Mouse (Mus musculus) forebrain, embryonic 10.5 days (tissue): ENCODE results near the gene Chm. TPM values are rescaled to one million over a fixed set of nuclear protein-coding genes. Genes with fewer than 3 reads are reported as not detected.
"Not testable (repeated sequence)": the region's sequence is repeated elsewhere in the genome, so short reads cannot be mapped to it uniquely, and the experiment has no call there.

Experiments
- DNase-seq: peaks from one replicate; pipeline ENCODE4 v3.0.0-alpha.2; 2017; ENCODE audit warnings: low spot score; ENCODE audit errors: extremely low spot score
- H3K27ac ChIP-seq: fragments of 300-500 bp; sonication (generic); 2 replicates; pipeline ENCODE4 v1.5.1; 2016; ENCODE audit warnings: mild to moderate bottlenecking
- H3K27me3 ChIP-seq: fragments of 300-500 bp; sonication (generic); 2 replicates; pipeline ENCODE4 v1.6.1; 2016; ENCODE audit warnings: mild to moderate bottlenecking; ENCODE audit not compliant: poor library complexity, severe bottlenecking
- H3K36me3 ChIP-seq: fragments of 300-500 bp; sonication (generic); replicated peaks from 2 replicates; pipeline ENCODE4 v1.6.1; 2016; ENCODE audit warnings: mild to moderate bottlenecking, moderate library complexity
- H3K4me1 ChIP-seq: fragments of 300-500 bp; sonication (generic); 2 replicates; pipeline ENCODE4 v1.6.1; 2016
- H3K4me3 ChIP-seq: fragments of 300-500 bp; sonication (generic); 2 replicates; pipeline ENCODE4 v1.5.1; 2016; ENCODE audit warnings: mild to moderate bottlenecking, moderate library complexity
- H3K9me3 ChIP-seq: fragments of 300-500 bp; sonication (generic); 2 replicates; pipeline ENCODE4 v1.6.1; 2016; ENCODE audit warnings: mild to moderate bottlenecking, moderate library complexity
- WGBS: fragments of 180-500 bp; shearing (Covaris S2); methylation state at CpG from one replicate; pipeline ENCODE4 v1.1.7; 2016; 5-methylcytosine and 5-hydroxymethylcytosine counted together
- polyA plus RNA-seq: library from polyadenylated mRNA; unstranded; fragments of >200 nt; fragmentation: Nextera tagmentation; extraction: Ambion mirVana; gene quantifications from 2 replicates; pipeline ENCODE4 v1.2.1, GENCODE M21; 2016

Chm gene
- polyA plus RNA-seq, result 12.0 and 13.4 TPM in 2 replicates

DNA sequence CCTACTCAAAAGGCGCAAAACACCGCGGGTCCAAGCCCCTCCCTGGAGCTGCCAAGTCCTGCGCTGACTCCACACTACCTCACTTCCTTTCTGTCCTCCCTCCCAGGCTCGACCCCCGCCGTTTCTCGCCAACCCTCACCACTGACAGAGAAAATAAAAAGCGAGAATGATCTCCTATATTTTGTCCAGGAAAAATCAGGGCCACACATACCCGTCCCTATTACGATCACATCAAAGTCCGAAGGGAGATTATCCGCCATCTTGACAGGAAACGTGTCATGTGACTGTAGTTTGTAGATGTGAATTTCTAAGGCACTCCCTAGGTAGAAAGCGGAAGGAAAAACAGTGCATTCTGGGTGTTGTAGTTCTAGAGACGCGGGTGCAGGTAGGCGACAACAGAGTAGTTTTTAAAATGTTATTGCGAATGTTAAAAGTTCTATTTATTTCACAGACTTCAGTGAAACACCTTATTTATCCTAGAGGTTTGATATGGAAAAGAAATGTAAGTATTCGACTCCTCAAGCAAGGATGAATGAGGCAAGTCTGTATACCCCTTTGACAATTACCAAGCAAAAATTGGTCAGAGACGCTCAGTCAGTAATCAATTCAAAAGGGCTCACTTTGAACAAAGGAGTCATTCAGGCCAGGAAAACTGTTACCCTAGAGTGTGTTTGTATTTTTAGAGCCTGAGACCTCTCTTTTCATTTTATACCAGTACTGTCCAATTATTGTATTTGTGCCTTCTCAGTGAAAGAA, at the start of gene Chm:
Chm (minus strand) TSS at position 288 of the 756 bp plus-strand sequence.
- Histone ChIP-seq H3K4me1 (no peaks in the 10 kb centered on the region), H3K27ac (peak within 1 kb of the TSS; percentile 87), H3K27me3 (no peaks in the 10 kb centered on the region), H3K4me3 (peak within 1 kb of the TSS; percentile 59), H3K36me3 (no peaks in the 10 kb centered on the region), H3K9me3 (no peaks in the 10 kb centered on the region)
- 13% methylated on average over 21 of the region's 21 CpGs for WGBS
- DNase-seq, result peak; percentile 44

DNA sequence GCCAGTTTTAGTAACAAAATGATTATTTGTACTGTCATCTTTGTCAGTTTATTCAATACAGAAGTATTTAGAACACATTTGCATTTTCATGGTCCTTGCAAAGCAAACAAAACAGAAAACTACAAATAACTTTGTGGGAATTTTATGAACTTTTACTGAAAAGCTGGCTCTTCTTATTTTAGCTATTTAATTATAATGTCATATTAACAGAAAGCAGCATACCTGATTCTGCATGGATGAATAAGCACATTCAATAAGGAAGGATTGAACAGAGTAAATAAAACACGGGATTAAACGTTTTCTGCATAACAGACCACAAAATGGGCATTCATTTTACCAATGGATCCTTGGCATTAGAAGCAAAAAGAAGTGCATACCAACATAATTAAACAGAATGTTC, 8.6 kb upstream of the Chm start:
- Histone ChIP-seq H3K9me3 (no peaks in the 10 kb centered on the region), H3K36me3 (no peaks in the 10 kb centered on the region), H3K4me3 (no peak overlapping the region), H3K27me3 (no peaks in the 10 kb centered on the region), H3K27ac (no peak overlapping the region), H3K4me1 (no peaks in the 10 kb centered on the region)
- WGBS, result 24% methylated on average over 2 of the region's 2 CpGs
- DNase-seq, result no peak

DNA sequence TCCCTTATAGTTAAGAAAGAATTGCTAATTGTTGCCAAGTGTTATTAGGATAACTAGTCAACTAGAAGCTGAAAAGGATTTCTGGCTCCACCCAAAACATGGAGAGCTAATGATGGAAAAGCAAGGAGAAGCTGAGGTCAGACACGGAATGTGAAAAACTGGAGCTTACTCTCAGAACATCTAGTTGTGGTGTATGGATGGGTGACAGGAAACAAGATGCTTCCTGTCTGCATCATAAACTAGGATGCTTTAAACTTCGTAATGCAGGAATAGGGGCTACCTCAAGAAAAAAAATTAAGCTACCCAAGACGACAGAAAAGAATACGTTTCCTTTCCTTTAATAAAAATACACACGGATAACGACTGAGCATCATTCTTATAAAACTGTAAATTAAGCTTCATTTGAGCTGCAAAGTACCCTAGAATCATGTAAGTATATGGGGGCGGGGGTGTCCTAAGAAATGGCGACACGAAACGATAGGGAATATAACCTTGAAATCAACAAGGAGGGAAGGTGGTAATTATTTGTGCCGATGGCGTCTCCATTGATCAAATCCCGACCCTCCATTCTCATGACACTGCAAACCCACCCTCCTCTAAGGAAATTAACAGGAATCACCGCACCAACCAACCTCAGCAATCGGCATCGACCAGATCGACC, 618 bp downstream of the Chm start:
- Histone ChIP-seq H3K36me3 (no peaks in the 10 kb centered on the region), H3K4me1 (no peaks in the 10 kb centered on the region), H3K9me3 (no peaks in the 10 kb centered on the region), H3K4me3 (peak overlapping the region; percentile 59), H3K27me3 (no peaks in the 10 kb centered on the region), H3K27ac (peak overlapping the region; percentile 87)
- DNase-seq, result no peak
- 20% methylated on average over 17 of the region's 17 CpGs for WGBS

DNA sequence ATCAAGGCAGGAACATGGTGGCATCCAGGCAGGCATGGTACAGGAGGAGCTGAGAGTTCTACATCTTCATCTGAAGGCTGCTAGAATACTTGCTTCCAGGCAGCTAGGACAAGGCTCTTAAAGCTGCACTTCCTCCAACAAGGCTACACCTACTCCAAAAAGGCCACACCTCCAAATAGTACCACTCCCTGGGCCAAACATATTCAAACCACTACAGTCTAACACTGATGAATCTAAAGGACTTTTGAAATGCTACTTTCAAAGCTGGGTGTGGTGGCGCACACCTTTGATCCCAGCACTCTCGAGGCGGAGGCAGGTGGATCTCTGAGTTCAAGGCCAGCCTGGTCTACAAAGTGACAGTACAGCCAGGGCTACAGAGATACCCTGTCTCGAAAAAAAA, 4.5 kb downstream of the Chm start:
- not testable (repeated sequence) for H3K4me1 ChIP-seq
- 90% methylated on average over 4 of the region's 4 CpGs for WGBS

DNA sequence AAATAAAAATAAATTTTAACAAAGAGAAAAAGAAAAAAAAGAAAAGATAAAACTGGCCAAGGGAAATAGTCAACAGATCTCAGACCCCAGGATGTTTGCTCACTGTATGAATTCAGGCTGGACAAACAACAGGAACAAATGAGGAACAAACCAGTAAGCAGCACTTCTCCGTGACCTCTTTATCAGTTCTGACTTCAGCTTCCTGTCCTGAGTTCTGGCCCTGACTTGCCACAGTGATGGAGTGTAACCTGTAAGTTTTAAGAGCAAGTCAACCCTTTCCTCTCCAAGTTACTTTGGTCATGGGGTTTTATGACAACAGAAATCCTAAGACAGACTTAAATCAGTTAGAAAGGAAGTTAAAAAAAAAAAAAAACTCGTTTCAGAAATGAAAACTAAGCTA, 12.6 kb downstream of the Chm start:
- Histone ChIP-seq H3K4me1 (no peaks in the 10 kb centered on the region), H3K9me3 (no peaks in the 10 kb centered on the region), H3K27me3 (no peaks in the 10 kb centered on the region), H3K36me3 (no peaks in the 10 kb centered on the region), H3K4me3 (no peak overlapping the region), H3K27ac (no peak overlapping the region)
- DNase-seq, result no peak
- WGBS, result 81% methylated on average over 2 of the region's 2 CpGs

More for the DNA sequence above, 4.5 kb downstream of the Chm start:
- not testable (repeated sequence) for H3K4me3 ChIP-seq, H3K27ac ChIP-seq, DNase-seq, H3K36me3 ChIP-seq, H3K9me3 ChIP-seq, H3K27me3 ChIP-seq

DNA sequence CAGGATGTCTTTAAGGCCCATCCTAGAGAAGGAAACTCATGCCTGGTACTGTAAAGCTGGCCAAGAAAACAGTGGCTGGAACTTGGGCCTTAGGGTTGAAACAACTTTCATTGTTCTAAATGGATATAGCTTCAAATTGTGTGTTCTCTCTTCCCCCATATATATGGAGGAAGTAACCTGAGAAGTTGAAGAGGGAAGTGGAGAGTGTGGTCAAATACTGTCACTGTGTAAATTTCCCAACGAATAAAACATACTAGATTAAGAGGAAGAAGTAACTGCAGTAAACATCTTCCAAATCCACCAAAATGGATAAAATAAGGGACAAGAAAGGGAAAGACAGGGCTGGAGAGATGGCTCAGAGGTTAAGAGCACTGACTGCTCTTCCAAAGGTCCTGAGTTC, 13.0 kb downstream of the Chm start:
- no peaks in the 10 kb centered on the region for H3K4me1 ChIP-seq
- 68% methylated on average over 1 of the region's 1 CpGs for WGBS
- no peak overlapping the region for H3K4me3 ChIP-seq
- no peaks in the 10 kb centered on the region for H3K27me3 ChIP-seq
- H3K36me3 ChIP-seq, result no peaks in the 10 kb centered on the region
- no peaks in the 10 kb centered on the region for H3K9me3 ChIP-seq
- DNase-seq, result no peak
- no peak overlapping the region for H3K27ac ChIP-seq

DNA sequence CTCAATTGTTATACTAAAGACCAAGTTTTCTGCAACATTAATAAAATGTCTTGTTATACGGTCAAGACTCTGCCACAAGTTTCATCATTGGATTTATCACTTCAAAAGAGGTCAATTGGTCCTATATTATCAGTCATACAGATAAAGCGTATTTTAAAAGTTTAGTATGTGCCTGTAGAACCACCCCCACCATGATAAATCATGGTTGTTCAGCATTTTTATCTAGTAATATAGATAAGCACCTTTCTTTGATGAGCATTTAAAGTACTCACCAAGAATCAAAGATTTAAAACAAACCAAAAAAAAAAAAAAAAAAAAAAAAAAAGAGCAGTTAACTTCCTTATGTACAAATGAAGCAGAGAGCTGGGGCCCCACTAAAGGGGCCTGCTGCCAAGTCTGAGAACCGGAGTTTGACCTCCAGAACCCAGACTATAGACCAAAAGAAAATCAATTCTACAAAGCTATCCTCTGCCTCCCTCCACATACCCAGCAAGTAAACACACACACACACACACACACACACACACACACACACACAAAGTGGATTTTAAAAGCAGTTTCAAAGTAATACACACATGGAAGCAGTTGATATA, 25.0 kb downstream of the Chm start:
- 79% methylated on average over 3 of the region's 3 CpGs for WGBS
- Histone ChIP-seq H3K4me3 (no peak overlapping the region), H3K4me1 (no peaks in the 10 kb centered on the region), H3K36me3 (peaks cover 6% of the 10 kb centered on the region; the same call in 1 of the 2 replicates), H3K9me3 (no peaks in the 10 kb centered on the region), H3K27me3 (no peaks in the 10 kb centered on the region), H3K27ac (no peak overlapping the region)
- DNase-seq, result no peak

DNA sequence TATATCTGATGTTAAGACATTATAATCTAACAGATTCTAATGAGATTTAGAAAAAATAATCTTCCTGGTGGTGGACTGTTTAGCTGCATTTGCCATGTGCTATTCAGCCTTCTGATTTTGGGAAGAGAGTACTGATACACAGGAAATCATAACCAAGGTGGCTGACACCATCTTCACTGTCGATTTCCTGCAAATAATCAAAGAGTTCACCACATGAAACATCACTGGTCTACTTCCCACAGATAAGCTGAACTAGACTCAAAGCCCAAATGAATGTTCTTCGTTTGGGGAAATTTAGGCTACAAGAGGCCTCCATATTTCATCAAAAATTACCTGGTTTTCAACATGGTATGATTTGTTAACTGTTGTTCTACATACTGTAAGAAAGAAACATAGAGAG, 101.1 kb downstream of the Chm start:
- DNase-seq, result no peak
- H3K36me3 ChIP-seq, result no peaks in the 10 kb centered on the region
- no peaks in the 10 kb centered on the region for H3K4me1 ChIP-seq
- H3K9me3 ChIP-seq, result no peaks in the 10 kb centered on the region
- H3K4me3 ChIP-seq, result no peak overlapping the region
- H3K27me3 ChIP-seq, result no peaks in the 10 kb centered on the region
- 89% methylated on average over 2 of the region's 2 CpGs for WGBS
- H3K27ac ChIP-seq, result no peak overlapping the region

DNA sequence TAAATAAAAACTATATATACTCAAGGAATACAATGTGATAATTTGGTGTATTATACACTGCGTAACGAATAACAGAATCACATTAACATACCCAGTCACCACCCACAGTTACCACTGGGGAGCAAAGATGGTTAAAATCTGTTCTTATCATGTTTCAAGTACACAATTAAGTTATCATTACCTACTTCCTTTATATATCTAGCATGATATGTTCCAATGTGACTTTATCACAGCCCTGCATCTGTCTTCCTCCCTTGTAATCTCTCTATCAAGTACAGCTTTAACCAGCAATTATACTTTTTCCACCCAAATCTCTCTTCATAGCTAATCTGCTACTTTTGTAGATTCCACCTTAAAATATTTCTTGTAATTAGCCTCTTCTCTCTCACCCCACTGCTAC, 109.3 kb downstream of the Chm start:
- no peaks in the 10 kb centered on the region for H3K36me3 ChIP-seq
- no peak overlapping the region for H3K27ac ChIP-seq
- 94% methylated on average over 2 of the region's 2 CpGs for WGBS
- no peaks in the 10 kb centered on the region for H3K9me3 ChIP-seq
- DNase-seq, result no peak
- H3K4me3 ChIP-seq, result no peak overlapping the region
- H3K27me3 ChIP-seq, result no peaks in the 10 kb centered on the region
- no peaks in the 10 kb centered on the region for H3K4me1 ChIP-seq

DNA sequence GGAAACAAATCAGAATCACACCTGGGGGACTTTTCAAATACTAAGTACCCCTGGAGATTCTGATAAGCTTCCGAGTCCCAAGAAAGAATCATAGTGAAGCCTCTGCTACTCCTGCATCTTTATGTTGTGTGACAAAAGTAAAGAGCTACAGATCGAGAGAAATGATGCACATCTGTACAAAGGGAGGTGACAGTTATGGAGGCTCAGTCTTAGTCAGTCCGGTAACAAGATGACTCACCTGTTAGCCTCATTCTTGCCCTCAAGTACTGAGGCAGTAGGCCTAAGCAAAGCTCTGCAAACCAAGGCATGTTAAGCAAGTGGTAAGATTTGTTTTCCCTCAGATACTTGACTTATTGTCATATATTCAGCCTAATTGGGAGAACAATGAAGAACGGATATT, 110.5 kb downstream of the Chm start:
- WGBS, result 87% methylated on average over 4 of the region's 4 CpGs
- Histone ChIP-seq H3K36me3 (no peaks in the 10 kb centered on the region), H3K27me3 (no peaks in the 10 kb centered on the region), H3K4me1 (no peaks in the 10 kb centered on the region), H3K4me3 (no peak overlapping the region), H3K9me3 (no peaks in the 10 kb centered on the region), H3K27ac (no peak overlapping the region)
- DNase-seq, result no peak

DNA sequence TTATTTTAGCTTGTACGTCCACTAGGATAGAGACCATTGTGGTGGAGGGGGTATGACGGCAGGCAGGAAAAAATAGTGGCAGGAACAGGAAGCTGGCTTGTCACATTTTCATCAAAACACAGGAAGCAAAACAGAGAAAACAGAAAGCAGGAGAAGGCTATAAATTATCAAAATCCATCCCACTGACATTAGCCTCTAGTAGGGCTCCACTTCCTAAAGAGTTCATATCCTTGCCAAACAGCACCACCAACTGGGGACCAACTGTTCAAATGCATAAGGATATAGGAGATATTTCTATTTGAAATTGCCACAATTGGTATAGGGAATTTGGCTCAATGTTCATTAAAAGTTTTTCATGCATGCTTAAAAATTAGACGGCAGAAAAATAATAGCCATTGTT, 181.7 kb downstream of the Chm start:
- Histone ChIP-seq H3K27me3 (no peaks in the 10 kb centered on the region), H3K9me3 (no peaks in the 10 kb centered on the region), H3K27ac (no peak overlapping the region), H3K36me3 (no peaks in the 10 kb centered on the region), H3K4me3 (no peak overlapping the region), H3K4me1 (no peaks in the 10 kb centered on the region)
- WGBS, result 95% methylated on average over 3 of the region's 3 CpGs
- DNase-seq, result no peak

DNA sequence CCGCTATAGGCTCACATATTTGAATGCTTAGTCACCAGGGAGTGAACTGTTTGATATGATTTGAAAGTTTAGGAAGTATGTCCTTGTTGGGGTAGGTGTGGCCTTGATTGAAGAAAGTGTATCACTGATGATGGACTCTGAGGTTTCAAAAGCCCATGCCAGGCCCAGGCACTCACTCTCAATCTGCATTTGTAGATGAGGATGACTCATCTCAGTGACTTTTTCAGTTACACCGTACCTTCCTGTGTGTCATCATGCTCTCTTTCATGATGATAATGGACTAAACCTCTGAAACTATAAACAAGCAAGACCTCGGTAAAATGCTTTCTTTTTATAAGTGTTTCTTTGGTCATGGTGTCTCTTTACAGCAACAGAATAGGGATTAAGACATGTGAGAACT, 183.1 kb downstream of the Chm start:
- no peaks in the 10 kb centered on the region for H3K27me3 ChIP-seq
- H3K36me3 ChIP-seq, result no peaks in the 10 kb centered on the region
- H3K4me1 ChIP-seq, result no peaks in the 10 kb centered on the region
- H3K27ac ChIP-seq, result no peak overlapping the region
- DNase-seq, result no peak
- H3K4me3 ChIP-seq, result no peak overlapping the region
- no peaks in the 10 kb centered on the region for H3K9me3 ChIP-seq
- WGBS, result 70% methylated on average over 3 of the region's 3 CpGs
